Mouse (Mus musculus) myocyte (in vitro differentiated cells): ENCODE data around the gene Lrmda. TPM values are rescaled to one million over a fixed set of nuclear protein-coding genes. Genes with fewer than 3 reads are reported as not detected.

ENCODE experiments used
- H3K27me3 ChIP-seq: one replicate; pipeline ENCODE4 v1.6.1; 2011; ENCODE audit not compliant: control insufficient read depth, insufficient read depth, insufficient read length
- H3K36me3 ChIP-seq: one replicate; pipeline ENCODE4 v1.6.1; 2011; ENCODE audit not compliant: control insufficient read depth, insufficient read depth
- H3K4me2 ChIP-seq: one replicate; pipeline ENCODE4 v1.6.1; 2011; ENCODE audit warnings: low read depth, control low read depth
- H3K4me3 ChIP-seq: one replicate; pipeline ENCODE4 v1.5.1; 2011; ENCODE audit warnings: mild to moderate bottlenecking, control low read depth, moderate library complexity
- H3K79me2 ChIP-seq: one replicate; pipeline ENCODE4 v1.6.1; 2011; ENCODE audit not compliant: control insufficient read depth, insufficient read depth
- H3ac ChIP-seq: one replicate; pipeline ENCODE4 v1.6.1; 2011; ENCODE audit not compliant: control insufficient read depth, insufficient read length
- CEBPB ChIP-seq: IDR thresholded peaks from 2 replicates; pipeline ENCODE4 v1.6.1; 2011; ENCODE audit warnings: mild to moderate bottlenecking, moderate library complexity; ENCODE audit not compliant: poor library complexity, insufficient read depth, severe bottlenecking
- E2F4 ChIP-seq: IDR thresholded peaks from one replicate; pipeline ENCODE4 v1.6.1; 2011; ENCODE audit warnings: mild to moderate bottlenecking, control low read depth, moderate library complexity; ENCODE audit not compliant: insufficient read depth
- MAX ChIP-seq: IDR thresholded peaks from one replicate; pipeline ENCODE4 v1.6.1; 2011; ENCODE audit warnings: low read depth, mild to moderate bottlenecking, control low read depth
- MYOD1 ChIP-seq, 3 experiments: IDR thresholded peaks; one replicate each; pipeline ENCODE4 v1.6.1; 2011; ENCODE audit warnings: control low read depth in 2 of 3, low read depth in 2 of 3, mild to moderate bottlenecking in 2 of 3, moderate library complexity in 1 of 3; ENCODE audit not compliant: insufficient read length in 2 of 3, control insufficient read depth in 1 of 3
- MYOG ChIP-seq, 3 experiments: IDR thresholded peaks; one replicate each; pipeline ENCODE4 v1.6.1; 2011; ENCODE audit warnings: control low read depth in 2 of 3, low read depth in 2 of 3, mild to moderate bottlenecking in 2 of 3; ENCODE audit not compliant: insufficient read length in 2 of 3, control insufficient read depth in 1 of 3, insufficient read depth in 1 of 3
- POLR2A ChIP-seq: IDR thresholded peaks from one replicate; pipeline ENCODE4 v1.6.1; 2011; ENCODE audit warnings: low read depth, mild to moderate bottlenecking, control low read depth, moderate library complexity; ENCODE audit not compliant: insufficient read length
- POLR2AphosphoS2 ChIP-seq: IDR thresholded peaks from one replicate; pipeline ENCODE4 v1.6.1; 2011; ENCODE audit warnings: low read depth, control low read depth; ENCODE audit not compliant: insufficient read length
- REST ChIP-seq: IDR thresholded peaks from one replicate; pipeline ENCODE4 v1.6.1; 2011; ENCODE audit warnings: mild to moderate bottlenecking, control low read depth, moderate library complexity; ENCODE audit not compliant: insufficient read depth, insufficient read length
- SRF ChIP-seq: IDR thresholded peaks from one replicate; pipeline ENCODE4 v1.6.1; 2011; ENCODE audit warnings: low read depth; ENCODE audit not compliant: control insufficient read depth, insufficient read length
- TCF12 ChIP-seq: IDR thresholded peaks from one replicate; pipeline ENCODE4 v1.6.1; 2011; ENCODE audit warnings: mild to moderate bottlenecking, control low read depth; ENCODE audit not compliant: poor library complexity, insufficient read depth, severe bottlenecking
- TCF3 ChIP-seq: IDR thresholded peaks from one replicate; pipeline ENCODE4 v1.6.1; 2011; ENCODE audit warnings: low read depth, control low read depth; ENCODE audit not compliant: insufficient read length
- USF1 ChIP-seq: IDR thresholded peaks from one replicate; pipeline ENCODE4 v1.6.1; 2011; ENCODE audit warnings: low read depth, mild to moderate bottlenecking, control low read depth, moderate library complexity
- polyA plus RNA-seq: library from polyadenylated mRNA; unstranded; fragments of >200 nt; fragmentation: generic; extraction: Trizol; gene quantifications from one replicate; pipeline ENCODE4 v1.2.1, GENCODE M21; 2012; ENCODE audit warnings: missing spikeins

Lrmda gene
- polyA plus RNA-seq, 1 experiment, result 1.9 TPM

DNA sequence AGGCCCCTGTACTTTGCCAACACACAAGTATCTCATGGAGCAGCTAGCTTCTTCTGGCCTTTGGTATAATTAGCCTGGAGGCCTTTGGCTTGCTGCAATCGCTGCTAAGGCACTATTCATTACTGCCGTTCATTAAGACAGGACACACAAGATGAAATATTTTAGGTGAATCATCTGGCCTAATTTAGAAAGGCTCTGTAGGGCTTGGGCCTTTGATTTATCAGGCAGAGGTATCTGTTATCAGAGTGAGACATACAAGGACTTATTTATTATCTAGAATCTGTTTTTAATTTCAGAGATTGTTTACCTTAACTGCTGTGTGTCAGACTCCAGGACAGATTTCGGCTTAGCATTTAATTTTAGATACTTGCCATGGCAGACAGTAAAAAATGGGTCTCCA is 511.2 kb downstream of the Lrmda start:
- H3K4me3 ChIP-seq, result no peak overlapping the region
- H3K27me3 ChIP-seq, result no peaks in the 10 kb centered on the region
- no peak overlapping the region for H3K4me2 ChIP-seq
- H3K79me2 ChIP-seq, result no peaks in the 10 kb centered on the region
- no peak overlapping the region for H3ac ChIP-seq
- H3K36me3 ChIP-seq, result no peaks in the 10 kb centered on the region
- TF ChIP-seq POLR2A, result no peak

DNA sequence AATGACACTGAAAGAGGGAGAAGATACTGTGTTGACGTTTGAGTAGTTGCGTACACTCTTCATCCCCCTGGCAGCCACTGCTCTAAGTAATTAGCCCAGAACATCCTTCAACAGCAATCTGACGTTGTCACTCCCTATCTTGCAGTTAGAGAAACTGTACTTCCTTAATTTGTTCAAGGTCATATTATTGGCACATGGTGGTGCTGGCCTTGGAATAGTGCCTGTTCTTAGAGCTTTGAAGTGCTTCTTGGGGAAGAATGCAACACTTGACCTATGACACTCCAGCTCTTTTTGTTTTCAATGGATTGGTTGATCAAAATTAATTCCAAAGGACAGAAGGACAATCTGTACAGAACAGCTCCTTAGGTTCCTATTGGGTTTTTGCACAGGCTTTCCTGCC is 514.0 kb downstream of the Lrmda start:
- H3K79me2 ChIP-seq, result no peaks in the 10 kb centered on the region
- TF ChIP-seq MAX (no peak), REST (no peak), MYOG (IDR thresholded peaks at IDR 0.05; ENCODE audit: control insufficient read depth in 1 of 3, insufficient read depth in 1 of 3, insufficient read length in 2 of 3, low read depth in 2 of 3) (no peak), USF1 (no peak), CEBPB (no peak), POLR2A (no peak), E2F4 (no peak), MYOD1 (IDR thresholded peaks at IDR 0.05; ENCODE audit: control insufficient read depth in 1 of 3, insufficient read length in 2 of 3, low read depth in 2 of 3) (no peak), SRF (no peak), POLR2AphosphoS2 (no peak), TCF12 (no peak)
- H3K4me3 ChIP-seq, result no peak overlapping the region

DNA sequence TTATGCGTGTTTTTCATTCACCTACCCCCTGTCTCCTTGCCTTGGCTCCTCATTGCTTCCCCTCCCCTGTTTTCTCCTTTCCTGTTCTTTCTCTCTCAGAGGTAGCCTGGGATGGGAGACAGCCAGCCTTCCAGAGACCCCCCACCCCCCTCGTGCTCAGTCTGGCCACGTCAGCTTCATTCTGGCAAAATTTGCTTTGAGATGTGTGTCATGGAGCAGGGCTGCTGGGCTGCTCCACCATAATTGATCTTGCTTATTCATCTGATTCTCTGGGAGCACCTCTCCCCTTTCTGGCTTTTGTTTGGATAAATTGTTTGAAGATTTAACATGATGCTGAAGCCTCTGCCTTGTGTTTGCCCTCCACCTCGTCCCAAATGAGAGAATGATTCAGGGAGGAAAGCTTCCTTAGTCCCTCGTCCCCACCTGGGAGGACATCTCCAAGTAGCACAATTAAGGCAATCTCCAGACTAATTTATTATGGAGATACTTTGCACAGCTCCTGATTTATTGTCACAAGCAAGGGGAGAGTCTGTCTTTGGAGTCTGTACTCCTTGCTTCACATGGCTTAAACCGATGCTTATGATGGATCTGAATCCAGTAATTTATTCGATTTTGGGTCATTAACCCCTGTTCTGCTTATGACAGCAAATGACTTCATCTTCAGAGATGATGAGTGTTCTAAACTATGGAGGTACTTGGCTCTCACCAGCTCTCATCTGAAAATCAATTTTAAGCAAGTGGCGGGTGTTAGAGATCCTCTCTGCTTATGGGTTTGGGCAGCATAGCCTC is 526.6 kb downstream of the Lrmda start:
- Histone ChIP-seq H3K27me3 (peaks cover under 1% of the 10 kb centered on the region), H3ac (no peak overlapping the region), H3K79me2 (no peaks in the 10 kb centered on the region), H3K4me2 (no peak overlapping the region), H3K4me3 (no peak overlapping the region), H3K36me3 (no peaks in the 10 kb centered on the region)
- TF ChIP-seq POLR2AphosphoS2 (no peak), MYOG (IDR thresholded peaks at IDR 0.05; ENCODE audit: control insufficient read depth in 1 of 3, insufficient read depth in 1 of 3, insufficient read length in 2 of 3, low read depth in 2 of 3) (no peak), CEBPB (no peak), REST (no peak), USF1 (no peak), TCF12 (no peak), MAX (no peak), E2F4 (no peak), TCF3 (no peak), SRF (no peak)

More for the DNA sequence above, 514.0 kb downstream of the Lrmda start:
- Histone ChIP-seq H3ac (no peak overlapping the region), H3K27me3 (peaks cover 6% of the 10 kb centered on the region), H3K36me3 (no peaks in the 10 kb centered on the region), H3K4me2 (no peak overlapping the region)

DNA sequence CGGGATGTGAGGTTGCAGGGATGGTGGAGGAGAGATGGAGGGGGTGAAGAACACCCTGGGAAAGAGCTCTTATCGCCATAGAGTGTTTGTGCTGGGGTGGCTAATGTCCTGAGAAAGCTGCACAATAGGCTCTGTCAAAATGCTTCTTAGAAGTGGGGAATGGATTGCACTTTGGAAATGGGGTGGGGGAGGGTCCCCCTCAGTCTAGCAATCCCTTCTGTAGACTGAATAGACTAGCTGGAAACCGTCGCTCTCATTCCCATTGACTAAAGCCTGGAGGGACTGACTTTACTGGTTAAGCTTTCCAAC is 527.1 kb downstream of the Lrmda start:
- H3K4me3 ChIP-seq, result no peak overlapping the region
- no peak overlapping the region for H3K4me2 ChIP-seq
- no peaks in the 10 kb centered on the region for H3K36me3 ChIP-seq
- TF ChIP-seq POLR2AphosphoS2, result no peak
- no peak for TF ChIP-seq REST
- TF ChIP-seq MYOD1 (IDR thresholded peaks at IDR 0.05; ENCODE audit: control insufficient read depth in 1 of 3, insufficient read length in 2 of 3, low read depth in 2 of 3), result no peak
- TF ChIP-seq SRF, result no peak
- no peak for TF ChIP-seq MYOG (IDR thresholded peaks at IDR 0.05; ENCODE audit: control insufficient read depth in 1 of 3, insufficient read depth in 1 of 3, insufficient read length in 2 of 3, low read depth in 2 of 3)
- TF ChIP-seq MAX, result no peak
- TF ChIP-seq CEBPB, result no peak
- no peak for TF ChIP-seq TCF12
- no peak for TF ChIP-seq E2F4
- no peak for TF ChIP-seq USF1
- no peak for TF ChIP-seq TCF3
- no peak for TF ChIP-seq POLR2A
- H3K27me3 ChIP-seq, result no peaks in the 10 kb centered on the region
- H3ac ChIP-seq, result no peak overlapping the region
- H3K79me2 ChIP-seq, result no peaks in the 10 kb centered on the region

- H3ac ChIP-seq, result no peak overlapping the region
- H3K27me3 ChIP-seq, result no peaks in the 10 kb centered on the region
- no peak overlapping the region for H3K4me3 ChIP-seq
- TF ChIP-seq CEBPB, result no peak
- no peak for TF ChIP-seq POLR2A
- no peak for TF ChIP-seq TCF12
- TF ChIP-seq TCF3, result no peak
- TF ChIP-seq MYOD1 (IDR thresholded peaks at IDR 0.05; ENCODE audit: control insufficient read depth in 1 of 3, insufficient read length in 2 of 3, low read depth in 2 of 3), result peak in 1 of 3 experiments; percentile 4
- H3K36me3 ChIP-seq, result no peaks in the 10 kb centered on the region
- no peak overlapping the region for H3K4me2 ChIP-seq
- no peaks in the 10 kb centered on the region for H3K79me2 ChIP-seq
Observed at GRCm38 (mm10) chr14:22548286-22548685, 528.8 kb downstream of the Lrmda start.
